Mouse (Mus musculus): Measurements from ENCODE around the gene Dusp1.

GRCm38 (mm10) chr17:26579396-26579795 lies 17.5 kb upstream of the Dusp1 start:
- TF ChIP-seq CTCF (IDR thresholded peaks at IDR 0.05; ENCODE audit: low read depth, low read length) (no peak), POLR2A (IDR thresholded peaks at IDR 0.05; ENCODE audit: borderline replicate concordance, low read depth, low read length) (no peak)

Data from bone marrow macrophage, adult 2 months (primary cell).